In genomic region chr2:138085390-138085789, GRCm38 (mm10) we compare ENCODE assay signal across 15 mouse cellular contexts.
DNase-seq lines count a peak whose midpoint lies in the region; ATAC-seq and TF ChIP-seq lines count a peak whose summit lies in the region.
"Had no signal": no experiment of that assay in that cellular context is flagged by ENCODE, and none has a peak within 500 bp of the region (broad histone marks: within the 10 kb centered on the region; RNA-seq: fewer than 3 reads in every experiment).

No protein-coding gene starts in this region.

- ATAC-seq in hindbrain, postnatal 0 days = no peak
- no peak for ATAC-seq in hindbrain, embryonic 16.5 days
- ATAC-seq: intestine, postnatal 0 days had no signal

- DNase-seq in hindbrain, postnatal 0 days (ENCODE audit: low spot score) = peak; percentile 4
- peak; percentile 80 for DNase-seq in brain, embryonic 14.5 days (ENCODE audit: low read depth)
- DNase-seq in cerebellum, postnatal 10 days = peak; percentile 27 to 30
- DNase-seq in layer of hippocampus, adult 9-11 months = peak; percentile 77
- no peak for DNase-seq in adrenal gland, adult 18-20 months (ENCODE audit: low spot score in 2 of 2)
- DNase-seq in ovary, adult 18-20 months (ENCODE audit: low spot score) = no peak
- no peak for DNase-seq in embryo, embryonic 10 days (ENCODE audit: low spot score)
- DNase-seq: B cell, adult 2 months; liver; spleen, adult 18-20 months; thymus, adult 2 months had no signal

- no peak overlapping the region for H3K9ac ChIP-seq in hindbrain, postnatal 0 days (replicated peaks; ENCODE audit: low read length)
- H3K9ac ChIP-seq in hindbrain, embryonic 16.5 days (ENCODE audit: low read depth, low read length) = no peak overlapping the region
- H3K9ac ChIP-seq: embryonic facial prominence, embryonic 13.5 days had no signal

- H3K9me3 ChIP-seq in hindbrain, postnatal 0 days (ENCODE audit: low read length) = no peaks in the 10 kb centered on the region
- H3K9me3 ChIP-seq in hindbrain, embryonic 16.5 days (ENCODE audit: control insufficient read depth, low read length) = no peaks in the 10 kb centered on the region
- H3K9me3 ChIP-seq: embryonic facial prominence, embryonic 13.5 days; G1E had no signal

- no peak for TF ChIP-seq CTCF in hindbrain, postnatal 0 days (IDR thresholded peaks at IDR 0.05; ENCODE audit: low read depth)
- no peak for TF ChIP-seq CTCF in brain, embryonic 14.5 days (IDR thresholded peaks at IDR 0.05; ENCODE audit: borderline replicate concordance, extremely low read depth, insufficient read depth, insufficient read length)

- H3K36me3 ChIP-seq in hindbrain, postnatal 0 days (ENCODE audit: insufficient read depth, low read length) = no peaks in the 10 kb centered on the region
- H3K36me3 ChIP-seq in hindbrain, embryonic 16.5 days (ENCODE audit: control insufficient read depth, insufficient read depth, low read length) = no peaks in the 10 kb centered on the region
- H3K36me3 ChIP-seq: embryonic facial prominence, embryonic 13.5 days; G1E had no signal

- no peaks in the 10 kb centered on the region for H3K4me1 ChIP-seq in hindbrain, postnatal 0 days (ENCODE audit: insufficient read depth, low read length)
- H3K4me1 ChIP-seq in hindbrain, embryonic 16.5 days (ENCODE audit: control insufficient read depth, insufficient read depth, low read depth, low read length) = no peaks in the 10 kb centered on the region
- H3K4me1 ChIP-seq: embryonic facial prominence, embryonic 13.5 days had no signal

- no peak overlapping the region for H3K27ac ChIP-seq in hindbrain, postnatal 0 days
- no peak overlapping the region for H3K27ac ChIP-seq in hindbrain, embryonic 16.5 days (ENCODE audit: low read depth, low read length)
- H3K27ac ChIP-seq: embryonic facial prominence, embryonic 13.5 days had no signal

- no peak overlapping the region for H3K4me2 ChIP-seq in hindbrain, postnatal 0 days (ENCODE audit: low read depth, low read length)
- H3K4me2 ChIP-seq in hindbrain, embryonic 16.5 days (ENCODE audit: low read length) = no peak overlapping the region
- H3K4me2 ChIP-seq: embryonic facial prominence, embryonic 13.5 days had no signal

- whole genome bisulfite sequencing in hindbrain, postnatal 0 days = 65% methylated on average over 6 of the region's 6 CpGs
- 78% methylated on average over 6 of the region's 6 CpGs for WGBS in hindbrain, embryonic 16.5 days

- no peaks in the 10 kb centered on the region for H3K27me3 ChIP-seq in hindbrain, postnatal 0 days (ENCODE audit: insufficient read depth, low read length)
- H3K27me3 ChIP-seq in hindbrain, embryonic 16.5 days (replicated peaks; ENCODE audit: control insufficient read depth, insufficient read depth, low read length) = no peaks in the 10 kb centered on the region
- H3K27me3 ChIP-seq: embryonic facial prominence, embryonic 13.5 days had no signal

- no peak for TF ChIP-seq POLR2A in brain, embryonic 14.5 days (IDR thresholded peaks at IDR 0.05; ENCODE audit: borderline replicate concordance, extremely low read depth, insufficient read depth, insufficient read length, poor library complexity, severe bottlenecking)

- no peak overlapping the region for H3K4me3 ChIP-seq in hindbrain, postnatal 0 days (ENCODE audit: low read length)
- H3K4me3 ChIP-seq in hindbrain, embryonic 16.5 days (ENCODE audit: low read length) = no peak overlapping the region
- H3K4me3 ChIP-seq: embryonic facial prominence, embryonic 13.5 days had no signal

Comparison
In these comparisons a context has a peak if more than half of its experiments do, and no peak if none do; other contexts are left out.
1. DNase-seq: peak in hindbrain, postnatal 0 days (single experiment), brain, embryonic 14.5 days (single experiment), cerebellum, postnatal 10 days (2 of 2) and layer of hippocampus, adult 9-11 months (single experiment); none in adrenal gland, adult 18-20 months (0 of 2), ovary, adult 18-20 months (single experiment) and embryo, embryonic 10 days (single experiment).